Mouse (Mus musculus) monocyte, adult 5-6 weeks (primary cell): ENCODE measurements at regions not wholly inside any gene's neighbourhood (a gene's known extent, or its start where the extent isn't known, plus 50 kb on each side); places are given as distances from the start of the nearest gene placed in this dataset.

ENCODE experiments used
- ATAC-seq: fragments of 153-309, 156-312 bp; replicated peaks from 2 replicates; pipeline ENCODE4 v1.8.0; 2017; ENCODE audit warnings: mild to moderate bottlenecking; ENCODE audit not compliant: low TSS enrichment, insufficient number of reproducible peaks, severe bottlenecking, poor library complexity, low FRiP score

GRCm38 (mm10) chr11:29318699-29319098, 54.8 kb upstream of the Ccdc88a start:
- peak; percentile 96 for ATAC-seq

- peak; percentile 85 for ATAC-seq
Observed at GRCm38 (mm10) chr11:29310584-29310983, 62.9 kb upstream of the Ccdc88a start.

- ATAC-seq: 0 out of 2 replicates have a peak, but pooled peaks have one; percentile 52
Observed at GRCm38 (mm10) chr11:29308024-29308598, 60.9 kb upstream of the Cfap36 start.

GRCm38 (mm10) chr11:29300517-29300916, 53.3 kb upstream of the Cfap36 start:
- ATAC-seq: no peak
